Mouse (Mus musculus) liver, embryonic 12.5 days (tissue): ENCODE data around the gene Crtc2. TPM values are rescaled to one million over a fixed set of nuclear protein-coding genes. Genes with fewer than 3 reads are reported as not detected.
"Not testable (repeated sequence)": the region's sequence is repeated elsewhere in the genome, so short reads cannot be mapped to it uniquely, and the experiment has no call there.

Experiments used
- ATAC-seq: fragments of 200-750 bp; cut with Nextera tagmentation; 2 replicates; pipeline ENCODE4 v1.8.0; 2017; ENCODE audit warnings: moderate number of reproducible peaks, mild to moderate bottlenecking, moderate library complexity
- H3K27ac ChIP-seq: fragments of 300-500 bp; sonication (generic); 2 replicates; pipeline ENCODE4 v1.5.1; 2016; ENCODE audit warnings: mild to moderate bottlenecking
- H3K27me3 ChIP-seq: fragments of 300-500 bp; sonication (generic); replicated peaks from 2 replicates; pipeline ENCODE4 v1.6.1; 2016; ENCODE audit warnings: mild to moderate bottlenecking, moderate library complexity
- H3K36me3 ChIP-seq: fragments of 300-500 bp; sonication (generic); 2 replicates; pipeline ENCODE4 v1.6.1; 2016; ENCODE audit warnings: mild to moderate bottlenecking, moderate library complexity
- H3K4me1 ChIP-seq: fragments of 300-500 bp; sonication (generic); 2 replicates; pipeline ENCODE4 v1.6.1; 2016
- H3K4me2 ChIP-seq: fragments of 300-500 bp; sonication (generic); 2 replicates; pipeline ENCODE4 v1.6.1; 2016; ENCODE audit warnings: mild to moderate bottlenecking, moderate library complexity
- H3K4me3 ChIP-seq: fragments of 300-500 bp; sonication (generic); 2 replicates; pipeline ENCODE4 v1.5.1; 2016; ENCODE audit warnings: mild to moderate bottlenecking, moderate library complexity
- H3K9ac ChIP-seq: fragments of 300-500 bp; sonication (generic); 2 replicates; pipeline ENCODE4 v1.6.1; 2016; ENCODE audit warnings: mild to moderate bottlenecking, moderate library complexity
- H3K9me3 ChIP-seq: fragments of 300-500 bp; sonication (generic); replicated peaks from 2 replicates; pipeline ENCODE4 v1.6.1; 2016; ENCODE audit warnings: mild to moderate bottlenecking, moderate library complexity
- WGBS: fragments of 180-500 bp; shearing (Covaris S2); methylation state at CpG from one replicate; pipeline ENCODE4 v1.1.7; 2016; ENCODE audit not compliant: insufficient replicate concordance; 5-methylcytosine and 5-hydroxymethylcytosine counted together
- polyA plus RNA-seq: library from polyadenylated mRNA; unstranded; fragments of >200 nt; fragmentation: Nextera tagmentation; extraction: Ambion mirVana; gene quantifications from 2 replicates; pipeline ENCODE4 v1.2.1, GENCODE M21; 2016

The Crtc2 gene
- polyA plus RNA-seq, 1 experiment from 2014 or later, result 9.4 TPM

GRCm38 (mm10) chr3:90247630-90247959 is 6.4 kb upstream of the Crtc2 start:
- ATAC-seq, result peak; percentile 29
- peaks cover 46% of the 10 kb centered on the region for H3K4me1 ChIP-seq
- WGBS, result 4% methylated on average over 3 of the region's 3 CpGs

GRCm38 (mm10) chr3:90247960-90248745 is 5.8 kb upstream of the Crtc2 start, which contains the start of gene Slc39a1:
Gene Slc39a1 (plus strand): TSS chr3:90248172.
- Histone ChIP-seq H3K4me2 (peak within 1 kb of the TSS; percentile 90), H3K9me3 (no peaks in the 10 kb centered on the region), H3K27me3 (no peaks in the 10 kb centered on the region), H3K9ac (peak within 1 kb of the TSS; percentile 78), H3K4me1 (peaks cover 41% of the 10 kb centered on the region), H3K27ac (peak within 1 kb of the TSS; percentile 82), H3K4me3 (peak within 1 kb of the TSS; percentile 72), H3K36me3 (peaks cover 16% of the 10 kb centered on the region)
- ATAC-seq, result peak; percentile 90
- WGBS, result 1% methylated on average over 44 of the region's 44 CpGs

More at GRCm38 (mm10) chr3:90247630-90247959, 6.4 kb upstream of the Crtc2 start:
- Histone ChIP-seq H3K4me2 (peak overlapping the region; percentile 90), H3K9me3 (no peaks in the 10 kb centered on the region), H3K27ac (peak overlapping the region; percentile 82), H3K4me3 (peak overlapping the region; percentile 72), H3K36me3 (peaks cover 16% of the 10 kb centered on the region), H3K9ac (peak overlapping the region; percentile 78), H3K27me3 (no peaks in the 10 kb centered on the region)

GRCm38 (mm10) chr3:90248746-90249100 is 5.2 kb upstream of the Crtc2 start:
- peak overlapping the region; percentile 90 for H3K4me2 ChIP-seq
- H3K27ac ChIP-seq, result peak overlapping the region; percentile 82
- no peaks in the 10 kb centered on the region for H3K27me3 ChIP-seq
- H3K9me3 ChIP-seq, result no peaks in the 10 kb centered on the region
- ATAC-seq, result no peak
- peaks cover 16% of the 10 kb centered on the region for H3K36me3 ChIP-seq
- WGBS, result 2% methylated on average over 10 of the region's 10 CpGs
- peak overlapping the region; percentile 72 for H3K4me3 ChIP-seq
- H3K4me1 ChIP-seq, result peaks cover 40% of the 10 kb centered on the region
- peak overlapping the region; percentile 78 for H3K9ac ChIP-seq

- WGBS, result 82% methylated on average over 6 of the region's 6 CpGs
- Histone ChIP-seq H3K9me3 (no peaks in the 10 kb centered on the region), H3K27ac (0 out of 2 replicates have a peak overlapping the region, but pooled peaks have one; percentile 10), H3K27me3 (no peaks in the 10 kb centered on the region), H3K36me3 (peaks cover 16% of the 10 kb centered on the region), H3K4me2 (no peak overlapping the region), H3K9ac (no peak overlapping the region), H3K4me1 (peaks cover 49% of the 10 kb centered on the region), H3K4me3 (no peak overlapping the region)
- no peak for ATAC-seq
These were observed 3.2 kb upstream of the Crtc2 start for GRCm38 (mm10) chr3:90250791-90251190.

- ATAC-seq, H3K27ac ChIP-seq, H3K4me3 ChIP-seq, H3K9me3 ChIP-seq, H3K9ac ChIP-seq, H3K27me3 ChIP-seq, H3K4me2 ChIP-seq: not testable (repeated sequence)
- H3K36me3 ChIP-seq, result peaks cover 18% of the 10 kb centered on the region
- peaks cover 48% of the 10 kb centered on the region for H3K4me1 ChIP-seq
- WGBS, result 80% methylated on average over 8 of the region's 12 CpGs
These were observed 2.2 kb upstream of the Crtc2 start for GRCm38 (mm10) chr3:90251731-90252226.

- H3K4me1 ChIP-seq, result peaks cover 44% of the 10 kb centered on the region
- H3K9me3 ChIP-seq, H3K27me3 ChIP-seq, H3K27ac ChIP-seq, ATAC-seq, H3K9ac ChIP-seq, H3K4me3 ChIP-seq, H3K4me2 ChIP-seq: not testable (repeated sequence)
- peaks cover 27% of the 10 kb centered on the region for H3K36me3 ChIP-seq
- WGBS, result 88% methylated on average over 2 of the region's 2 CpGs
These were observed 1.3 kb upstream of the Crtc2 start for GRCm38 (mm10) chr3:90252659-90253058.

- 60% methylated on average over 1 of the region's 1 CpGs for WGBS
- H3K4me1 ChIP-seq, result peaks cover 46% of the 10 kb centered on the region
- peaks cover 32% of the 10 kb centered on the region for H3K36me3 ChIP-seq
- not testable (repeated sequence) for H3K9ac ChIP-seq, H3K27me3 ChIP-seq, H3K9me3 ChIP-seq, H3K4me3 ChIP-seq, ATAC-seq
- 0 out of 2 replicates have a peak overlapping the region, but pooled peaks have one; percentile 48 for H3K27ac ChIP-seq
- H3K4me2 ChIP-seq, result peak overlapping the region; percentile 87; the same call in 1 of the 2 replicates
These were observed 789 bp upstream of the Crtc2 start for GRCm38 (mm10) chr3:90253174-90253573.

- Histone ChIP-seq H3K9me3 (no peaks in the 10 kb centered on the region), H3K27ac (peak overlapping the region; percentile 85), H3K9ac (peak overlapping the region; percentile 92), H3K36me3 (peaks cover 46% of the 10 kb centered on the region), H3K4me2 (peak overlapping the region; percentile 87), H3K27me3 (no peaks in the 10 kb centered on the region), H3K4me3 (peak overlapping the region; percentile 92), H3K4me1 (peaks cover 37% of the 10 kb centered on the region)
- peak; percentile 72 for ATAC-seq
- WGBS, result 1% methylated on average over 41 of the region's 41 CpGs
These were observed 643 bp downstream of the Crtc2 start for GRCm38 (mm10) chr3:90254419-90255193.

GRCm38 (mm10) chr3:90255194-90255565 is 1.2 kb downstream of the Crtc2 start:
- Histone ChIP-seq H3K4me3 (peak overlapping the region; percentile 92), H3K9me3 (no peaks in the 10 kb centered on the region), H3K36me3 (peaks cover 52% of the 10 kb centered on the region), H3K27ac (peak overlapping the region; percentile 85; the same call in 1 of the 2 replicates), H3K27me3 (no peaks in the 10 kb centered on the region), H3K4me1 (peaks cover 33% of the 10 kb centered on the region), H3K4me2 (peak overlapping the region; percentile 87), H3K9ac (peak overlapping the region; percentile 92)
- 21% methylated on average over 2 of the region's 2 CpGs for whole genome bisulfite sequencing
- ATAC-seq, result no peak

- ATAC-seq, result no peak
- Histone ChIP-seq H3K36me3 (peaks cover 52% of the 10 kb centered on the region), H3K4me2 (peak overlapping the region; percentile 87; the same call in 1 of the 2 replicates)
These were observed 1.9 kb downstream of the Crtc2 start for GRCm38 (mm10) chr3:90255784-90256353.

GRCm38 (mm10) chr3:90256731-90257530 is 3.0 kb downstream of the Crtc2 start:
- ATAC-seq, result no peak
- no peak overlapping the region for H3K4me3 ChIP-seq
- peaks cover 52% of the 10 kb centered on the region for H3K36me3 ChIP-seq
- H3K9me3 ChIP-seq, result no peaks in the 10 kb centered on the region
- no peak overlapping the region for H3K9ac ChIP-seq
- peaks cover 29% of the 10 kb centered on the region for H3K4me1 ChIP-seq
- no peak overlapping the region for H3K27ac ChIP-seq
- WGBS, result 85% methylated on average over 19 of the region's 19 CpGs
- H3K4me2 ChIP-seq, result no peak overlapping the region
- H3K27me3 ChIP-seq, result no peaks in the 10 kb centered on the region

More at GRCm38 (mm10) chr3:90255784-90256353, 1.9 kb downstream of the Crtc2 start:
- peaks cover 30% of the 10 kb centered on the region for H3K4me1 ChIP-seq
- no peaks in the 10 kb centered on the region for H3K9me3 ChIP-seq
- 0 out of 2 replicates have a peak overlapping the region, but pooled peaks have one; percentile 92 for H3K9ac ChIP-seq
- no peaks in the 10 kb centered on the region for H3K27me3 ChIP-seq
- H3K27ac ChIP-seq, result no peak overlapping the region
- 90% methylated on average over 14 of the region's 14 CpGs for WGBS
- H3K4me3 ChIP-seq, result no peak overlapping the region
